In the genomic region with DNA sequence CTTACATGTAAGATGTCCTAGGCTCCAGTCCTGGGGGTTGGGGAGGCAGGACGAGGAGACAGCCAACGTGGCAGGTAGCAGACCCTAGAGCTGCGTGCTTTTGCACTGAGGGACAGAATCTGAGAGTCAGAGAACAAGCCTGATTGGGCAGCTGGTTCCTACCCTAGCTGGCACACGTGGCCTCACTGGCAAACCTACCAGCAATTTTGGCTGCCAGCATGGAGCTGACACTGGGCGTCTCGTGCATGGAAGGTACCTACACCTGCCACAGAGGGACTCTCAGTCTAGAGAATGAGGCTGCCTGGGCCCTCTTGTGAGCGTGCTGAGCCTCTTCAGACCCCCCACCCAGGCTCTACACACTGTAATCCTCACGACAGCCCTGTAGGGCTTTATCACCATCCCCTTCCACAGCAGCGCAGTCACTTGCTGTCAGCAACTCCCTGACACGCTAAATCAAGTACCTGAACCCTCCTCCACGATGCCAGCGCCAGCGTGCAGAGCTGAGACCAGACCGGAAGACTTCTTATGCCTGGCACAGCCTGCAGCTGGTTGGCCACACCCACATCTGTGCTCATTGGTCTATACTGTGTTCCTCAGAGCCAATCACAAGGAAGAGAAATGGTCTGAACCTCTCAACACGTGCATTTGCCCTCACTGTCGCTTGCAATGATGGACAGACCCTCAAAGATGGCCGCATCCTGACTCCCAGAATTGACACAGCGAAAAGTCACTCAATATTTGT, we compare ENCODE assay signal across 8 mouse cellular contexts. TPM values are rescaled to one million over a fixed set of nuclear protein-coding genes. Genes with fewer than 3 reads are reported as not detected.
DNase-seq lines count a peak whose midpoint lies in the region; ATAC-seq lines count a peak whose summit lies in the region.

No protein-coding gene starts in this region.

- peaks cover 15% of the 10 kb centered on the region for H3K4me1 ChIP-seq in heart, embryonic 15.5 days (replicated peaks)
- H3K4me1 ChIP-seq in forebrain, embryonic 15.5 days: peaks cover 13% of the 10 kb centered on the region; the same call in 1 of the 2 replicates
- H3K4me1 ChIP-seq in neural tube, embryonic 11.5 days (ENCODE audit: control insufficient read depth, insufficient read depth, low read length): peaks cover 2% of the 10 kb centered on the region; the same call in 1 of the 2 replicates

- H3K4me3 ChIP-seq in heart, embryonic 15.5 days: no peak overlapping the region
- H3K4me3 ChIP-seq in forebrain, embryonic 15.5 days: peak overlapping the region; percentile 8
- no peak overlapping the region for H3K4me3 ChIP-seq in neural tube, embryonic 11.5 days (ENCODE audit: low read depth, low read length)

- DNase-seq in heart, adult 8-10 months (ENCODE audit: low spot score): no peak
- peak; percentile 58 for DNase-seq in brain, embryonic 18.5 days (ENCODE audit: low read depth, low spot score)
- DNase-seq in left cerebral cortex, postnatal 14 days (ENCODE audit: low spot score in 2 of 2): peak; percentile 68 to 81
- peak; percentile 49 for DNase-seq in neural tube, embryonic 11.5 days (ENCODE audit: low spot score)
- DNase-seq in Muller cell, postnatal 12 days (ENCODE audit: inconsistent ontology term): no peak
- no peak for DNase-seq in B cell, adult 2 months

- peak overlapping the region; percentile 38 for H3K4me2 ChIP-seq in heart, embryonic 15.5 days
- peak overlapping the region; percentile 28 for H3K4me2 ChIP-seq in forebrain, embryonic 15.5 days (replicated peaks)
- H3K4me2 ChIP-seq in neural tube, embryonic 11.5 days (ENCODE audit: low read depth): no peak overlapping the region

- intact Hi-C loops in left cerebral cortex, postnatal 14 days (cut with DNase I): no loop called here

- no peak overlapping the region for H3K27ac ChIP-seq in heart, embryonic 15.5 days
- H3K27ac ChIP-seq in forebrain, embryonic 15.5 days (replicated peaks): no peak overlapping the region; the same call in 1 of the 2 replicates
- no peak overlapping the region for H3K27ac ChIP-seq in neural tube, embryonic 11.5 days (ENCODE audit: low read depth, low read length)

- peaks cover 33% of the 10 kb centered on the region for H3K27me3 ChIP-seq in heart, embryonic 15.5 days
- H3K27me3 ChIP-seq in forebrain, embryonic 15.5 days: no peaks in the 10 kb centered on the region
- H3K27me3 ChIP-seq in neural tube, embryonic 11.5 days (ENCODE audit: control insufficient read depth, insufficient read depth, low read length): no peaks in the 10 kb centered on the region

- H3K9me3 ChIP-seq in heart, embryonic 15.5 days (replicated peaks): no peaks in the 10 kb centered on the region
- H3K9me3 ChIP-seq in forebrain, embryonic 15.5 days: no peaks in the 10 kb centered on the region
- no peaks in the 10 kb centered on the region for H3K9me3 ChIP-seq in neural tube, embryonic 11.5 days (ENCODE audit: control insufficient read depth, low read length)

- 32% methylated on average over 18 of the region's 18 CpGs for WGBS in heart, embryonic 15.5 days
- WGBS in forebrain, embryonic 15.5 days: 39% methylated on average over 18 of the region's 18 CpGs
- WGBS in neural tube, embryonic 11.5 days: 59% methylated on average over 18 of the region's 18 CpGs

- ATAC-seq in heart, embryonic 15.5 days (replicated peaks; ENCODE audit: insufficient number of reproducible peaks, insufficient read depth, low FRiP score, low read depth): peak; percentile 75; the same call in 1 of the 2 replicates
- ATAC-seq in forebrain, embryonic 15.5 days (replicated peaks): peak; percentile 96
- ATAC-seq in neural tube, embryonic 11.5 days (ENCODE audit: insufficient read depth, low FRiP score, low TSS enrichment): peak; percentile 67; the same call in 1 of the 2 replicates

- no peak overlapping the region for H3K9ac ChIP-seq in heart, embryonic 15.5 days
- H3K9ac ChIP-seq in forebrain, embryonic 15.5 days (replicated peaks): 0 out of 2 replicates have a peak overlapping the region, but pooled peaks have one; percentile 1
- peak overlapping the region; percentile 22; the same call in 1 of the 2 replicates for H3K9ac ChIP-seq in neural tube, embryonic 11.5 days (ENCODE audit: low read length)

- H3K36me3 ChIP-seq in heart, embryonic 15.5 days: no peaks in the 10 kb centered on the region
- no peaks in the 10 kb centered on the region for H3K36me3 ChIP-seq in forebrain, embryonic 15.5 days
- H3K36me3 ChIP-seq in neural tube, embryonic 11.5 days (ENCODE audit: control insufficient read depth, insufficient read depth, low read length): no peaks in the 10 kb centered on the region

RNA-seq across cellular contexts. Expression of gene Cmklr1, which starts 6.9 kb away (rescaled TPM):
- 4.4 and 5.0 TPM in 2 replicates for polyA plus RNA-seq in heart, embryonic 15.5 days (2015; fragmentation: Nextera tagmentation; extraction: Ambion mirVana)
- total RNA-seq in heart, adult 8-10 months (2022): 10 to 100 TPM; 14.8 to 30.1 (median 17.9) TPM
- polyA plus RNA-seq in forebrain, embryonic 15.5 days (2015; fragmentation: Nextera tagmentation; extraction: Ambion mirVana): 1.3 and 1.4 TPM in 2 replicates
- 1 to 10 TPM; 4.2 to 5.1 TPM for total RNA-seq in left cerebral cortex, postnatal 14 days (2021)
- polyA plus RNA-seq in neural tube, embryonic 11.5 days (2014; fragmentation: Nextera tagmentation; extraction: Ambion mirVana): 1.8 and 1.9 TPM in 2 replicates

Comparison
In these comparisons a context has a peak if more than half of its experiments do, and no peak if none do; other contexts are left out.
1. DNase-seq: peak in brain, embryonic 18.5 days (single experiment), left cerebral cortex, postnatal 14 days (2 of 2) and neural tube, embryonic 11.5 days (single experiment); none in heart, adult 8-10 months (single experiment), Muller cell, postnatal 12 days (single experiment) and B cell, adult 2 months (0 of 2).
2. Peak in every context shown above with its lines, with median percentiles within 50 percentile points of each other: ATAC-seq.